Mouse (Mus musculus) thymus, postnatal 25 days (tissue): ENCODE results near the gene Sos2.

ENCODE experiments used
- DNase-seq: peaks from one replicate; pipeline ENCODE4 v3.0.0; 2022

Sos2 gene

GRCm38 (mm10) chr12:69681566-69682061 lies at the start of gene Sos2:
Gene Sos2, minus strand, starts transcription at chr12:69681852.
- DNase-seq, result peak; percentile 47

GRCm38 (mm10) chr12:69730306-69730705 lies 48.7 kb upstream of the Sos2 start:
- no peak for DNase-seq

- no peak for DNase-seq
Observed at GRCm38 (mm10) chr12:69729246-69729645, 47.6 kb upstream of the Sos2 start.

- DNase-seq, result peak; percentile 96
Observed at GRCm38 (mm10) chr12:69724711-69725460, 43.2 kb upstream of the Sos2 start, which contains the start of the genes L2hgdh and Atp5s. Gene L2hgdh, minus strand, starts transcription at chr12:69724873. Gene Atp5s, plus strand, starts transcription at chr12:69724950.

- DNase-seq, result no peak
Observed at GRCm38 (mm10) chr12:69724018-69724710, 42.5 kb upstream of the Sos2 start.

- no peak for DNase-seq
Observed at GRCm38 (mm10) chr12:69723376-69723775, 41.7 kb upstream of the Sos2 start.

GRCm38 (mm10) chr12:69722857-69723256 lies 41.2 kb upstream of the Sos2 start:
- DNase-seq, result no peak

- no peak for DNase-seq
Observed at GRCm38 (mm10) chr12:69713628-69714027, 32.0 kb upstream of the Sos2 start.

GRCm38 (mm10) chr12:69704799-69705458 lies 23.3 kb upstream of the Sos2 start:
- DNase-seq, result no peak

- no peak for DNase-seq
Observed at GRCm38 (mm10) chr12:69698352-69698751, 16.7 kb upstream of the Sos2 start.

- peak; percentile 63 for DNase-seq
Observed at GRCm38 (mm10) chr12:69696746-69697145, 15.1 kb upstream of the Sos2 start.

- no peak for DNase-seq
Observed at GRCm38 (mm10) chr12:69693471-69693870, 11.8 kb upstream of the Sos2 start.

GRCm38 (mm10) chr12:69690714-69691113 lies 9.1 kb upstream of the Sos2 start:
- no peak for DNase-seq

- DNase-seq, result no peak
Observed at GRCm38 (mm10) chr12:69689094-69689493, 7.4 kb upstream of the Sos2 start.

- DNase-seq, result no peak
Observed at GRCm38 (mm10) chr12:69688368-69688767, 6.7 kb upstream of the Sos2 start.

GRCm38 (mm10) chr12:69683537-69683936 lies 1.9 kb upstream of the Sos2 start:
- peak; percentile 6 for DNase-seq

- DNase-seq, result no peak
Observed at GRCm38 (mm10) chr12:69682788-69683419, 1.3 kb upstream of the Sos2 start.

GRCm38 (mm10) chr12:69682065-69682787 lies 574 bp upstream of the Sos2 start:
- DNase-seq, result peak; percentile 79

- peak; percentile 52 for DNase-seq
Observed at GRCm38 (mm10) chr12:69680635-69681565, 752 bp downstream of the Sos2 start.

- DNase-seq, result no peak
Observed at GRCm38 (mm10) chr12:69676157-69676556, 5.5 kb downstream of the Sos2 start.
